Comparison of ENCODE assay signal across 31 mouse cellular contexts in the genomic region with DNA sequence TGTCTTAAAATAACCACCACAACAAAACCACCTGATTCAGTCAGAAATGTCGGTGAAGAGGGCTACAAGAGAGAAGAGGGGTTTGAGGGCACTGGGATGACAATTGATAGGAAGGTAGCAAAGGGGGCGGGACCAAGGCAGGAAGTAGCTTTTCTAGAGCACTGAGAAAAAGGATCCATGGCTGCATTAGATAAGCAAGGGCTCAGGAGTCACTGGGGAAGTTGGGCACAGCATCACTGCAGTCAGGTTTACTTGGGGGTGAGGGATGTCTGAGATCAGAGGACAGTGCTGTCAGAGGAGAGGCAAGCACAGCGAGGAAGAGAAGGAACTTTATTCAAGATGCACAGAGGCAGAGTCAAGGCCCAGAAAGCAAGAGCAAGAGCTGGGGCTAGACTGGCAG. TPM values are rescaled to one million over a fixed set of nuclear protein-coding genes. Genes with fewer than 3 reads are reported as not detected.
DNase-seq lines count a peak whose midpoint lies in the region; ATAC-seq and TF ChIP-seq lines count a peak whose summit lies in the region.
"Had no signal": no experiment of that assay in that cellular context is flagged by ENCODE, and none has a peak within 500 bp of the region (broad histone marks: within the 10 kb centered on the region; RNA-seq: fewer than 3 reads in every experiment).

No protein-coding gene starts in this region.

- TF ChIP-seq CTCF in G1E (IDR thresholded peaks at IDR 0.05; ENCODE audit: low read depth, low read length) = no peak

- peaks cover 29% of the 10 kb centered on the region for H3K36me3 ChIP-seq in G1E (replicated peaks)
- H3K36me3 ChIP-seq: embryonic facial prominence, embryonic 10.5 days; embryonic facial prominence, embryonic 13.5 days; forebrain, embryonic 12.5 days; forebrain, embryonic 15.5 days; heart, embryonic 10.5 days; heart, embryonic 13.5 days; hindbrain, embryonic 12.5 days; hindbrain, embryonic 15.5 days had no signal

- no peak overlapping the region; the same call in 1 of the 2 replicates for H3K4me3 ChIP-seq in G1E (ENCODE audit: low read depth, low read length)
- H3K4me3 ChIP-seq: embryonic facial prominence, embryonic 10.5 days; embryonic facial prominence, embryonic 13.5 days; erythroblast, embryonic 14.5 days; forebrain, embryonic 12.5 days; forebrain, embryonic 15.5 days; heart, adult 2 months; heart, embryonic 10.5 days; heart, embryonic 13.5 days; hindbrain, embryonic 12.5 days; hindbrain, embryonic 15.5 days had no signal

- DNase-seq in 416B (ENCODE audit: low read depth) (peak; percentile 63), G1E (ENCODE audit: low spot score) (peak; percentile 38)
- no peak for DNase-seq in lung, postnatal 10 days
- no peak for DNase-seq in ovary, postnatal 10 days (ENCODE audit: low spot score)
- DNase-seq: adrenal gland, postnatal 10 days; adrenal gland, postnatal 36 days; cerebellum, adult 11 months; cerebellum, adult 2 months; cerebellum, adult 9-11 months; cerebellum, postnatal 25 days; embryo, embryonic 11 days; gastrocnemius, postnatal 25 days; heart, adult 2 months; heart, postnatal 14 days; heart, postnatal 4 days had no signal

- peaks cover 55% of the 10 kb centered on the region for H3K4me1 ChIP-seq in G1E (ENCODE audit: insufficient read depth, low read depth, low read length)

- peak; percentile 12 for ATAC-seq in G1E (ENCODE audit: extremely low read depth, insufficient number of reproducible peaks, low FRiP score, poor library complexity, severe bottlenecking)
- ATAC-seq in common myeloid progenitor, adult 5-6 weeks (replicated peaks; ENCODE audit: low read depth, poor library complexity, severe bottlenecking) = peak; percentile 42
- ATAC-seq in megakaryocyte-erythroid progenitor cell, adult 5-6 weeks (replicated peaks; ENCODE audit: low FRiP score, low TSS enrichment, poor library complexity, severe bottlenecking) = peak; percentile 37
- ATAC-seq: activated CD4-positive, CD25-positive, alpha-beta regulatory T cell, adult 4 months; forebrain, embryonic 15.5 days had no signal

- peaks cover 5% of the 10 kb centered on the region; the same call in 1 of the 2 replicates for H3K27me3 ChIP-seq in G1E (ENCODE audit: insufficient read depth, low read length)

- H3K9me3 ChIP-seq in G1E (replicated peaks) = no peaks in the 10 kb centered on the region
- H3K9me3 ChIP-seq: embryonic facial prominence, embryonic 10.5 days; embryonic facial prominence, embryonic 13.5 days; forebrain, embryonic 12.5 days; forebrain, embryonic 15.5 days; heart, embryonic 10.5 days; heart, embryonic 13.5 days; hindbrain, embryonic 12.5 days; hindbrain, embryonic 15.5 days had no signal

RNA-seq across cellular contexts. Expression of a gene that starts 1.4 kb away (rescaled TPM):
- total RNA-seq in G1E (2014; fragmentation: Nextera tagmentation) (154 and 161 TPM in 2 replicates), G1E (2017) (109 and 119 TPM in 2 replicates)
- 30.5 and 31.4 TPM in 2 replicates for polyA plus RNA-seq in G1E (2012)
- 80.7 and 86.9 TPM in 2 replicates for total RNA-seq in common myeloid progenitor, adult 5-6 weeks (2017)
- total RNA-seq in megakaryocyte-erythroid progenitor cell, adult 5-6 weeks (2014; fragmentation: Nextera tagmentation) = 33.6 and 33.9 TPM in 2 replicates
- total RNA-seq in megakaryocyte-erythroid progenitor cell, adult 5-6 weeks (2017) = 21.4 and 39.7 TPM in 2 replicates

RNA-seq across cellular contexts. Expression of a gene that starts 7.5 kb away (rescaled TPM):
- total RNA-seq in G1E (2014; fragmentation: Nextera tagmentation) (not detected in 2 replicates), G1E (2017) (0.06 and 0.11 TPM in 2 replicates)
- polyA plus RNA-seq in G1E (2012) = not detected in 2 replicates
- not detected in 2 replicates for total RNA-seq in common myeloid progenitor, adult 5-6 weeks (2017)
- not detected in 2 replicates for total RNA-seq in megakaryocyte-erythroid progenitor cell, adult 5-6 weeks (2014; fragmentation: Nextera tagmentation)
- not detected in 2 replicates for total RNA-seq in megakaryocyte-erythroid progenitor cell, adult 5-6 weeks (2017)
- total RNA-seq: adrenal gland, adult 18-20 months; adrenal gland, postnatal 10 days; adrenal gland, postnatal 36 days; ES-E14; gastrocnemius, adult 8-10 months; gastrocnemius, postnatal 25 days; heart, adult 2 months; heart, postnatal 14 days; heart, postnatal 4 days had no signal
- polyA plus RNA-seq: activated CD4-positive, CD25-positive, alpha-beta regulatory T cell, adult 4 months; cerebellum, adult 2 months; cortical plate, adult 2 months; embryonic facial prominence, embryonic 10.5 days; embryonic facial prominence, embryonic 13.5 days; erythroblast, embryonic 14.5 days; forebrain, embryonic 12.5 days; forebrain, embryonic 15.5 days; heart, adult 2 months; heart, embryonic 10.5 days; heart, embryonic 13.5 days; hindbrain, embryonic 12.5 days; hindbrain, embryonic 15.5 days had no signal

Comparison
In these comparisons a context has a peak if more than half of its experiments do, and no peak if none do; other contexts are left out.
1. DNase-seq: peak in 416B (single experiment) and G1E (single experiment); none in lung, postnatal 10 days (single experiment) and ovary, postnatal 10 days (single experiment).
2. Peak in every context shown above with its lines, with median percentiles within 50 percentile points of each other: ATAC-seq.